Mouse (Mus musculus): ENCODE data around the gene Rab42. TPM values are rescaled to one million over a fixed set of nuclear protein-coding genes. Genes with fewer than 3 reads are reported as not detected.
A peak's percentile ranks its signal among the peaks of the same experiment; 100 is the strongest.
"Not testable (repeated sequence)": the region's sequence is repeated elsewhere in the genome, so short reads cannot be mapped to it uniquely, and the experiment has no call there.

The Rab42 gene
- polyA plus RNA-seq, 1 experiment: 0.30 TPM

- Histone ChIP-seq H3K27me3 (ENCODE audit: control insufficient read depth, insufficient read depth, insufficient read length) (no peaks in the 10 kb centered on the region), H3K36me3 (ENCODE audit: control insufficient read depth, insufficient read depth) (peaks cover 8% of the 10 kb centered on the region), H3K4me2 (ENCODE audit: low read depth) (no peak overlapping the region), H3ac (ENCODE audit: control insufficient read depth, insufficient read length) (no peak overlapping the region), H3K79me2 (ENCODE audit: control insufficient read depth, insufficient read depth) (peaks cover 19% of the 10 kb centered on the region), H3K4me3 (no peak overlapping the region)
- TF ChIP-seq CEBPB (IDR thresholded peaks at IDR 0.05; ENCODE audit: insufficient read depth, poor library complexity, severe bottlenecking) (no peak), SRF (IDR thresholded peaks at IDR 0.05; ENCODE audit: control insufficient read depth, insufficient read length, low read depth) (no peak), MYOD1 (IDR thresholded peaks at IDR 0.05; ENCODE audit: control insufficient read depth in 1 of 3, insufficient read length in 2 of 3, low read depth in 2 of 3) (no peak), REST (IDR thresholded peaks at IDR 0.05; ENCODE audit: insufficient read depth, insufficient read length) (no peak), TCF12 (IDR thresholded peaks at IDR 0.05; ENCODE audit: insufficient read depth, poor library complexity, severe bottlenecking) (no peak), POLR2A (IDR thresholded peaks at IDR 0.05; ENCODE audit: insufficient read length, low read depth) (no peak), TCF3 (IDR thresholded peaks at IDR 0.05; ENCODE audit: insufficient read length, low read depth) (no peak), E2F4 (IDR thresholded peaks at IDR 0.05; ENCODE audit: insufficient read depth) (no peak)
These were observed 2.8 kb upstream of the Rab42 start for GRCm38 (mm10) chr4:132306004-132306403.

- H3ac ChIP-seq (ENCODE audit: control insufficient read depth, insufficient read length): no peak overlapping the region
- H3K4me2 ChIP-seq (ENCODE audit: low read depth): no peak overlapping the region
- H3K36me3 ChIP-seq (ENCODE audit: control insufficient read depth, insufficient read depth): peaks cover 2% of the 10 kb centered on the region
- TF ChIP-seq POLR2A (IDR thresholded peaks at IDR 0.05; ENCODE audit: insufficient read length, low read depth): no peak
- no peak for TF ChIP-seq SRF (IDR thresholded peaks at IDR 0.05; ENCODE audit: control insufficient read depth, insufficient read length, low read depth)
- TF ChIP-seq MYOD1 (IDR thresholded peaks at IDR 0.05; ENCODE audit: control insufficient read depth in 1 of 3, insufficient read length in 2 of 3, low read depth in 2 of 3): no peak
- no peak for TF ChIP-seq E2F4 (IDR thresholded peaks at IDR 0.05; ENCODE audit: insufficient read depth)
- no peak for TF ChIP-seq TCF3 (IDR thresholded peaks at IDR 0.05; ENCODE audit: insufficient read length, low read depth)
- no peak for TF ChIP-seq MAX (IDR thresholded peaks at IDR 0.05; ENCODE audit: low read depth)
- TF ChIP-seq USF1 (IDR thresholded peaks at IDR 0.05; ENCODE audit: low read depth): no peak
- no peak for TF ChIP-seq CEBPB (IDR thresholded peaks at IDR 0.05; ENCODE audit: insufficient read depth, poor library complexity, severe bottlenecking)
- no peak for TF ChIP-seq TCF12 (IDR thresholded peaks at IDR 0.05; ENCODE audit: insufficient read depth, poor library complexity, severe bottlenecking)
- no peak for TF ChIP-seq POLR2AphosphoS2 (IDR thresholded peaks at IDR 0.05; ENCODE audit: insufficient read length, low read depth)
- no peak for TF ChIP-seq REST (IDR thresholded peaks at IDR 0.05; ENCODE audit: insufficient read depth, insufficient read length)
- TF ChIP-seq MYOG (IDR thresholded peaks at IDR 0.05; ENCODE audit: control insufficient read depth in 1 of 3, insufficient read depth in 1 of 3, insufficient read length in 2 of 3, low read depth in 2 of 3): no peak
- H3K79me2 ChIP-seq (ENCODE audit: control insufficient read depth, insufficient read depth): peaks cover 14% of the 10 kb centered on the region
- no peak overlapping the region for H3K4me3 ChIP-seq
- H3K27me3 ChIP-seq (ENCODE audit: control insufficient read depth, insufficient read depth, insufficient read length): no peaks in the 10 kb centered on the region
These were observed 2.1 kb upstream of the Rab42 start for GRCm38 (mm10) chr4:132305276-132305675.

- H3K36me3 ChIP-seq (ENCODE audit: control insufficient read depth, insufficient read depth); H3K27me3 ChIP-seq (ENCODE audit: control insufficient read depth, insufficient read depth, insufficient read length); H3K79me2 ChIP-seq (ENCODE audit: control insufficient read depth, insufficient read depth): not testable (repeated sequence)
- Histone ChIP-seq H3K4me2 (ENCODE audit: low read depth) (peak overlapping the region; percentile 32), H3K4me3 (peak overlapping the region; percentile 14), H3ac (ENCODE audit: control insufficient read depth, insufficient read length) (peak overlapping the region; percentile 17)
These were observed 299 bp upstream of the Rab42 start for GRCm38 (mm10) chr4:132303484-132303883.

- Histone ChIP-seq H3ac (ENCODE audit: control insufficient read depth, insufficient read length) (peak overlapping the region; percentile 17), H3K4me2 (ENCODE audit: low read depth) (peak overlapping the region; percentile 66), H3K36me3 (ENCODE audit: control insufficient read depth, insufficient read depth) (no peaks in the 10 kb centered on the region), H3K4me3 (peak overlapping the region; percentile 14), H3K79me2 (ENCODE audit: control insufficient read depth, insufficient read depth) (no peaks in the 10 kb centered on the region), H3K27me3 (ENCODE audit: control insufficient read depth, insufficient read depth, insufficient read length) (no peaks in the 10 kb centered on the region)
- no peak for TF ChIP-seq REST (IDR thresholded peaks at IDR 0.05; ENCODE audit: insufficient read depth, insufficient read length)
- TF ChIP-seq MYOD1 (IDR thresholded peaks at IDR 0.05; ENCODE audit: control insufficient read depth in 1 of 3, insufficient read length in 2 of 3, low read depth in 2 of 3): no peak
- TF ChIP-seq POLR2A (IDR thresholded peaks at IDR 0.05; ENCODE audit: insufficient read length, low read depth): no peak
- TF ChIP-seq MAX (IDR thresholded peaks at IDR 0.05; ENCODE audit: low read depth): no peak
- TF ChIP-seq MYOG (IDR thresholded peaks at IDR 0.05; ENCODE audit: control insufficient read depth in 1 of 3, insufficient read depth in 1 of 3, insufficient read length in 2 of 3, low read depth in 2 of 3): no peak
- no peak for TF ChIP-seq SRF (IDR thresholded peaks at IDR 0.05; ENCODE audit: control insufficient read depth, insufficient read length, low read depth)
- TF ChIP-seq E2F4 (IDR thresholded peaks at IDR 0.05; ENCODE audit: insufficient read depth): no peak
- TF ChIP-seq POLR2AphosphoS2 (IDR thresholded peaks at IDR 0.05; ENCODE audit: insufficient read length, low read depth): no peak
- no peak for TF ChIP-seq TCF12 (IDR thresholded peaks at IDR 0.05; ENCODE audit: insufficient read depth, poor library complexity, severe bottlenecking)
- TF ChIP-seq USF1 (IDR thresholded peaks at IDR 0.05; ENCODE audit: low read depth): no peak
- no peak for TF ChIP-seq CEBPB (IDR thresholded peaks at IDR 0.05; ENCODE audit: insufficient read depth, poor library complexity, severe bottlenecking)
- TF ChIP-seq TCF3 (IDR thresholded peaks at IDR 0.05; ENCODE audit: insufficient read length, low read depth): no peak
These were observed 933 bp downstream of the Rab42 start for GRCm38 (mm10) chr4:132301965-132302938.

GRCm38 (mm10) chr4:132301486-132301885 lies 1.7 kb downstream of the Rab42 start:
- Histone ChIP-seq H3ac (ENCODE audit: control insufficient read depth, insufficient read length) (no peak overlapping the region), H3K4me3 (no peak overlapping the region), H3K79me2 (ENCODE audit: control insufficient read depth, insufficient read depth) (no peaks in the 10 kb centered on the region), H3K4me2 (ENCODE audit: low read depth) (no peak overlapping the region), H3K27me3 (ENCODE audit: control insufficient read depth, insufficient read depth, insufficient read length) (no peaks in the 10 kb centered on the region), H3K36me3 (ENCODE audit: control insufficient read depth, insufficient read depth) (no peaks in the 10 kb centered on the region)
- TF ChIP-seq E2F4 (IDR thresholded peaks at IDR 0.05; ENCODE audit: insufficient read depth): no peak
- no peak for TF ChIP-seq CEBPB (IDR thresholded peaks at IDR 0.05; ENCODE audit: insufficient read depth, poor library complexity, severe bottlenecking)
- no peak for TF ChIP-seq MAX (IDR thresholded peaks at IDR 0.05; ENCODE audit: low read depth)
- TF ChIP-seq POLR2AphosphoS2 (IDR thresholded peaks at IDR 0.05; ENCODE audit: insufficient read length, low read depth): no peak
- TF ChIP-seq TCF3 (IDR thresholded peaks at IDR 0.05; ENCODE audit: insufficient read length, low read depth): no peak
- no peak for TF ChIP-seq POLR2A (IDR thresholded peaks at IDR 0.05; ENCODE audit: insufficient read length, low read depth)
- TF ChIP-seq REST (IDR thresholded peaks at IDR 0.05; ENCODE audit: insufficient read depth, insufficient read length): no peak
- no peak for TF ChIP-seq MYOG (IDR thresholded peaks at IDR 0.05; ENCODE audit: control insufficient read depth in 1 of 3, insufficient read depth in 1 of 3, insufficient read length in 2 of 3, low read depth in 2 of 3)
- no peak for TF ChIP-seq USF1 (IDR thresholded peaks at IDR 0.05; ENCODE audit: low read depth)
- no peak for TF ChIP-seq TCF12 (IDR thresholded peaks at IDR 0.05; ENCODE audit: insufficient read depth, poor library complexity, severe bottlenecking)
- no peak for TF ChIP-seq MYOD1 (IDR thresholded peaks at IDR 0.05; ENCODE audit: control insufficient read depth in 1 of 3, insufficient read length in 2 of 3, low read depth in 2 of 3)
- TF ChIP-seq SRF (IDR thresholded peaks at IDR 0.05; ENCODE audit: control insufficient read depth, insufficient read length, low read depth): no peak
